Mouse (Mus musculus) midbrain, embryonic 12.5 days (tissue): ENCODE data around the gene Snw1. TPM values are rescaled to one million over a fixed set of nuclear protein-coding genes. Genes with fewer than 3 reads are reported as not detected.
"Not testable (repeated sequence)": the region's sequence is repeated elsewhere in the genome, so short reads cannot be mapped to it uniquely, and the experiment has no call there.

Source experiments
- ATAC-seq: fragments of 200-750 bp; cut with Nextera tagmentation; 2 replicates; pipeline ENCODE4 v1.8.0; 2017; ENCODE audit warnings: low read depth, moderate TSS enrichment, moderate library complexity; ENCODE audit not compliant: low FRiP score
- H3K27ac ChIP-seq: fragments of 300-500 bp; sonication (generic); replicated peaks from 2 replicates; pipeline ENCODE4 v1.5.1; 2016; ENCODE audit warnings: mild to moderate bottlenecking
- H3K27me3 ChIP-seq: fragments of 300-500 bp; sonication (generic); 2 replicates; pipeline ENCODE4 v1.6.1; 2016; ENCODE audit warnings: mild to moderate bottlenecking
- H3K36me3 ChIP-seq: fragments of 300-500 bp; sonication (generic); 2 replicates; pipeline ENCODE4 v1.6.1; 2016
- H3K4me1 ChIP-seq: fragments of 300-500 bp; sonication (generic); 2 replicates; pipeline ENCODE4 v1.6.1; 2016
- H3K4me2 ChIP-seq: fragments of 300-500 bp; sonication (generic); replicated peaks from 2 replicates; pipeline ENCODE4 v1.6.1; 2016; ENCODE audit warnings: mild to moderate bottlenecking, moderate library complexity
- H3K4me3 ChIP-seq: fragments of 300-500 bp; sonication (generic); 2 replicates; pipeline ENCODE4 v1.5.1; 2016; ENCODE audit warnings: mild to moderate bottlenecking
- H3K9ac ChIP-seq: fragments of 300-500 bp; sonication (generic); replicated peaks from 2 replicates; pipeline ENCODE4 v1.6.1; 2016; ENCODE audit warnings: mild to moderate bottlenecking, moderate library complexity
- H3K9me3 ChIP-seq: fragments of 300-500 bp; sonication (generic); 2 replicates; pipeline ENCODE4 v1.6.1; 2016; ENCODE audit warnings: mild to moderate bottlenecking
- WGBS: fragments of 180-500 bp; shearing (Covaris S2); methylation state at CpG from one replicate; pipeline ENCODE4 v1.1.7; 2016; 5-methylcytosine and 5-hydroxymethylcytosine counted together
- polyA plus RNA-seq: library from polyadenylated mRNA; unstranded; fragments of >200 nt; fragmentation: Nextera tagmentation; extraction: Ambion mirVana; gene quantifications from 2 replicates; pipeline ENCODE4 v1.2.1, GENCODE M21; 2016

Snw1 gene
- 152 and 155 TPM in 2 replicates for polyA plus RNA-seq

DNA sequence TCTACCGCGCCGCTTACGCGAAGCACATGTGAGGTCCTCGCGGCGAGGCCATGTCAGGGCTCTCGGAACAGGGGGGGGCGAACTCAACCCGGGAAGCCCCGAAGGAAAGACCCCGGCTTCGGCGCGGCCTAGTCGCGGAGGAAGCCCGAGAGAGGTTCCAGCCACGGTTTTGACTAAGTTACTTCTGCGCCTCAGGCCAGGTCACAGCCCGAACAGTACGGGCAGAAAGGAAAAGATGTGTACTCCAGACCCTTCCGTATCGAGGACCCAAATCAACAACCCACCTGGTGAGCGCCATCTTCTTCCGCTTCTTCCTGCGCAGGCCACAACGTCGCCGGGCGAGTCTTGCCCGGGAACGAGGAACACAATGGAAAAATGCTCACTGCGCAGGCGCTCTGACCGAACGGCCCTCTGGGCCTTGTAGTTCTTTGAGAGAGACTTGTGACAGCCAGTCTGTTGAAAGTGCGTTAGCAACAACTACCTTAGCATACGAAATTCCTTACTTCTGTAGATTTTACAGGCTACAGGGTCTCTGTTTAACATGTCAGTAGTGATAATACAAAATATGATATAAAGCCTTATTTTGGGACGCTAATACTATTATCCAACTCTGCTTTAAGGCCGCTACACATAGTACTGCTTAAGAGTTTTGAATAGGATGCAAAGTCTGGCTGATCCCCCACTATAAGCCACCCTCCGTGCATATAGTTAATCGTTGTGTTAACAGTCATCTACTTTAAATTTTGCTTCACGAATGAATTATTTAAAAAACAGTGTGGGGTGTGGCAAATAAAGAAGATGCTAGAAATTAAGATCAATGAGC is at the start of gene Snw1:
TSS of gene Snw1 (minus strand) at position 311 of the 823 bp plus-strand sequence.
- Histone ChIP-seq H3K9me3 (no peaks in the 10 kb centered on the region), H3K27me3 (no peaks in the 10 kb centered on the region; the same call in 1 of the 2 replicates), H3K4me1 (peaks cover 12% of the 10 kb centered on the region), H3K4me2 (peak within 1 kb of the TSS; percentile 71), H3K36me3 (peaks cover 14% of the 10 kb centered on the region), H3K27ac (peak within 1 kb of the TSS; percentile 88), H3K4me3 (peak within 1 kb of the TSS; percentile 76), H3K9ac (peak within 1 kb of the TSS; percentile 89)
- ATAC-seq: peak; percentile 95
- WGBS: 3% methylated on average over 45 of the region's 45 CpGs

- not testable (repeated sequence) for H3K4me3 ChIP-seq, H3K27me3 ChIP-seq, H3K36me3 ChIP-seq, H3K9ac ChIP-seq, H3K9me3 ChIP-seq, H3K27ac ChIP-seq, ATAC-seq, H3K4me2 ChIP-seq, H3K4me1 ChIP-seq
- 78% methylated on average over 3 of the region's 3 CpGs for WGBS
Measured at GRCm38 (mm10) chr12:87519616-87520015, 47.5 kb upstream of the Snw1 start.

GRCm38 (mm10) chr12:87514016-87514415 is 41.9 kb upstream of the Snw1 start, which contains the start of gene Gm8300:
TSS of gene Gm8300 (plus strand) at chr12:87514316.
- not testable (repeated sequence) for H3K9me3 ChIP-seq, H3K27ac ChIP-seq, H3K4me3 ChIP-seq, H3K27me3 ChIP-seq, H3K9ac ChIP-seq, H3K4me1 ChIP-seq, H3K4me2 ChIP-seq, ATAC-seq, H3K36me3 ChIP-seq
- WGBS: 86% methylated on average over 4 of the region's 4 CpGs

DNA sequence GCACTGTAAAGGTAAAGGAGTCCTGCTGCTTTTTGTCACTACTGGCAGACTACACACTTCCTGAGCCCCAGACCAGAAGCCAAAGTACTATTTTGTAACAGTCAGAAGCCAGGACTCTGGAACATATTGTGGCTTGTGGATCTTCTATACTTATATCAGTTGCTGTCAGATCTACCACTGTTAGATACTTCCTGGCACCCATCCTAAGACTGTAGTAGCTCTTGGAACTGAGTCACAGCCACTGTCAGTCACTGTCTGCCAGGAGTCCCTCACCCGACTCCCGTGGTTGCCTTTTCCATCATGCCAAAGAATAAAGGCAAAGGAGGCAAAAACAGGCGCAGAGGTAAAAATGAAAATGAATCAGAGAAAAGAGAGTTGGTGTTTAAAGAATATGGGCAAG is 22.3 kb upstream of the Snw1 start, which contains the start of gene Gm5788:
TSS of gene Gm5788 (plus strand) at position 301 of the 400 bp plus-strand sequence.
- H3K36me3 ChIP-seq, H3K9me3 ChIP-seq, ATAC-seq, H3K27ac ChIP-seq, H3K4me2 ChIP-seq, H3K9ac ChIP-seq, H3K4me3 ChIP-seq, H3K27me3 ChIP-seq, H3K4me1 ChIP-seq: not testable (repeated sequence)
- 93% methylated on average over 3 of the region's 3 CpGs for WGBS

DNA sequence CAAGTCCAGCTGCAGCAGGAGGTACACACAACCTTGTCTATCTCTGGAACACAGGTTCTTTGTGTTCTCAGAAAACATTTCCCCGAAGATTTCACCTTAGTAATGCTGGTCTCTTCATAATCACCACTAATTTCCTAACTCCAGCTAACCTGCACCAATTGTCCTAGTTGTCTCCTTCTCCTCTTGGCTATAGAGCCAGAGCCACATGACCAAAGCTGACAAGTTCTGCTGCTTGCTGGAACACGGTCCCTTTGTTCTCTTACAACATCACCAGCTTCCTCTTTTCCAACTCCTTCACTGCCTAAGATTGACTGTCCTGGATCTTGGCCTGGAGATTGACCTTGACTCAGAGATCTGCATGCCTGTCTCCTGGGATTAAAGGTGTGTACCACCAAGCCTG is 16.6 kb upstream of the Snw1 start:
- not testable (repeated sequence) for H3K9me3 ChIP-seq, H3K4me2 ChIP-seq, H3K9ac ChIP-seq, ATAC-seq, H3K27ac ChIP-seq, H3K4me3 ChIP-seq, H3K4me1 ChIP-seq, H3K27me3 ChIP-seq, H3K36me3 ChIP-seq
- 70% methylated on average over 2 of the region's 2 CpGs for WGBS

GRCm38 (mm10) chr12:87482482-87482881 is 10.4 kb upstream of the Snw1 start:
- not testable (repeated sequence) for H3K4me1 ChIP-seq, H3K27me3 ChIP-seq, H3K27ac ChIP-seq, H3K9me3 ChIP-seq, H3K4me2 ChIP-seq, H3K36me3 ChIP-seq, H3K4me3 ChIP-seq, ATAC-seq, H3K9ac ChIP-seq
- 92% methylated on average over 5 of the region's 5 CpGs for WGBS

- H3K9ac ChIP-seq: no peak overlapping the region
- H3K27me3 ChIP-seq: no peaks in the 10 kb centered on the region; the same call in 1 of the 2 replicates
- H3K9me3 ChIP-seq: no peaks in the 10 kb centered on the region
- 82% methylated on average over 3 of the region's 3 CpGs for WGBS
- no peak overlapping the region for H3K4me3 ChIP-seq
- H3K36me3 ChIP-seq: no peaks in the 10 kb centered on the region
- H3K4me1 ChIP-seq: peaks cover 12% of the 10 kb centered on the region
- H3K27ac ChIP-seq: no peak overlapping the region
- ATAC-seq: no peak
- H3K4me2 ChIP-seq: no peak overlapping the region
Measured at GRCm38 (mm10) chr12:87474756-87475155, 2.7 kb upstream of the Snw1 start.

DNA sequence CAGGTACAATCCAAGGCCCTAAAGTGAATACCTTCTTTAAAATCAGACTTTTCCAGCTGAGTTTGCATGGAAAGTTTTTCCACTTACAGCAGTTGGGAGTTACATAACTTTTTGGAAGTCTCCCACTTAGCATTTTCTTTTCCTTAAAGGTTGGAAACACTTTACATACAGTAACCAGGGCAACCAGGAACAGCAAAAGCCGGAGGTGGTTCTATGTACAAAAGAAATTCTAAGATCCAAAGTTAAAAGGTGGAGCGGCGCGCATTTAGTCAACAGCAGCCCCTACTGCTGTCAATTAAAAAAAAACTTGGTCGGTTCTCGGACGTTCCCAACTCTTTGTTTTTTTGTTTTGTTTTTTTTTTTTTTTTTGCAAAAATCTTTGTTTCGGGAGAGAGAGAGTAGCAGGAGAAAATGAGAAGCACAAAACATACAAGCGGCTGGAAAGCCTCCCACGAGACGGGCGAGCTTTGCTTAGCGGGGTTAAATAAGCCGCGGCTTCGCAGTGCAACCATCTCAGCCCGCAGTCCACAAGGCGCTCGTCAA is 582 bp downstream of the Snw1 start:
- peaks cover 17% of the 10 kb centered on the region for H3K4me1 ChIP-seq
- no peaks in the 10 kb centered on the region for H3K9me3 ChIP-seq
- H3K27ac ChIP-seq: peak overlapping the region; percentile 88
- no peak for ATAC-seq
- H3K36me3 ChIP-seq: peaks cover 21% of the 10 kb centered on the region
- peak overlapping the region; percentile 89 for H3K9ac ChIP-seq
- WGBS: under 1% methylated on average over 19 of the region's 19 CpGs
- no peaks in the 10 kb centered on the region; the same call in 1 of the 2 replicates for H3K27me3 ChIP-seq
- peak overlapping the region; percentile 76 for H3K4me3 ChIP-seq
- H3K4me2 ChIP-seq: peak overlapping the region; percentile 71

GRCm38 (mm10) chr12:87470263-87471136 is 1.6 kb downstream of the Snw1 start:
- H3K9ac ChIP-seq: peak overlapping the region; percentile 89
- H3K4me2 ChIP-seq: peak overlapping the region; percentile 71
- H3K27me3 ChIP-seq: no peaks in the 10 kb centered on the region; the same call in 1 of the 2 replicates
- no peak overlapping the region for H3K27ac ChIP-seq
- no peaks in the 10 kb centered on the region for H3K9me3 ChIP-seq
- no peak for ATAC-seq
- H3K36me3 ChIP-seq: peaks cover 22% of the 10 kb centered on the region
- 76% methylated on average over 7 of the region's 7 CpGs for WGBS
- peak overlapping the region; percentile 76 for H3K4me3 ChIP-seq
- peaks cover 17% of the 10 kb centered on the region for H3K4me1 ChIP-seq

GRCm38 (mm10) chr12:87464678-87465297 is 7.3 kb downstream of the Snw1 start:
- peaks cover 72% of the 10 kb centered on the region for H3K36me3 ChIP-seq
- no peaks in the 10 kb centered on the region for H3K9me3 ChIP-seq
- H3K27me3 ChIP-seq: no peaks in the 10 kb centered on the region
- no peak for ATAC-seq
- peaks cover 5% of the 10 kb centered on the region; the same call in 1 of the 2 replicates for H3K4me1 ChIP-seq
- WGBS: 93% methylated on average over 6 of the region's 6 CpGs
- H3K27ac ChIP-seq: no peak overlapping the region
- no peak overlapping the region for H3K4me3 ChIP-seq
- H3K9ac ChIP-seq: no peak overlapping the region
- H3K4me2 ChIP-seq: no peak overlapping the region

GRCm38 (mm10) chr12:87449456-87449855 is 22.6 kb downstream of the Snw1 start:
- Histone ChIP-seq H3K36me3 (peaks cover 75% of the 10 kb centered on the region), H3K27me3 (no peaks in the 10 kb centered on the region), H3K9me3 (no peaks in the 10 kb centered on the region), H3K4me3 (no peak overlapping the region), H3K9ac (no peak overlapping the region), H3K27ac (no peak overlapping the region), H3K4me2 (no peak overlapping the region), H3K4me1 (peaks cover 7% of the 10 kb centered on the region)
- 93% methylated on average over 9 of the region's 9 CpGs for WGBS
- ATAC-seq: no peak
